Mouse (Mus musculus) stomach, postnatal 0 days (tissue): Measurements from ENCODE around the gene Foxr1. TPM values are rescaled to one million over a fixed set of nuclear protein-coding genes. Genes with fewer than 3 reads are reported as not detected.

Experiments used
- ATAC-seq: fragments of 200-750 bp; cut with Nextera tagmentation; 2 replicates; pipeline ENCODE4 v1.8.0; 2017; ENCODE audit not compliant: low FRiP score, low TSS enrichment
- DNase-seq: peaks from one replicate; pipeline ENCODE4 v3.0.0-alpha.2; 2016; ENCODE audit warnings: low spot score
- H3K27ac ChIP-seq: fragments of 300-500 bp; sonication (generic); replicated peaks from 2 replicates; pipeline ENCODE4 v1.5.1; 2014; ENCODE audit warnings: mild to moderate bottlenecking, control low read depth
- H3K27me3 ChIP-seq: fragments of 300-500 bp; sonication (generic); 2 replicates; pipeline ENCODE4 v1.6.1; 2014; ENCODE audit warnings: low read length; ENCODE audit not compliant: control insufficient read depth, insufficient read depth
- H3K36me3 ChIP-seq: fragments of 300-500 bp; sonication (generic); 2 replicates; pipeline ENCODE4 v1.6.1; 2014; ENCODE audit warnings: low read length, mixed read lengths; ENCODE audit not compliant: control insufficient read depth, insufficient read depth
- H3K4me1 ChIP-seq: fragments of 300-500 bp; sonication (generic); replicated peaks from 2 replicates; pipeline ENCODE4 v1.6.1; 2014; ENCODE audit warnings: antibody characterized with exemption; ENCODE audit not compliant: control insufficient read depth, insufficient read depth
- H3K4me2 ChIP-seq: fragments of 300-500 bp; sonication (generic); replicated peaks from 2 replicates; pipeline ENCODE4 v1.6.1; 2014; ENCODE audit warnings: low read depth, mild to moderate bottlenecking, control low read depth, moderate library complexity
- H3K4me3 ChIP-seq: fragments of 300-500 bp; sonication (generic); 2 replicates; pipeline ENCODE4 v1.5.1; 2014; ENCODE audit warnings: low read depth, low read length, control low read depth
- H3K9ac ChIP-seq: fragments of 300-500 bp; sonication (generic); 2 replicates; pipeline ENCODE4 v1.6.1; 2014; ENCODE audit warnings: mild to moderate bottlenecking, low read length, control low read depth, mixed read lengths
- H3K9me3 ChIP-seq: fragments of 300-500 bp; sonication (generic); 2 replicates; pipeline ENCODE4 v1.6.1; 2016; ENCODE audit warnings: low read length; ENCODE audit not compliant: control insufficient read depth
- CTCF ChIP-seq: IDR thresholded peaks from 2 replicates; pipeline ENCODE4 v1.5.1; 2016; ENCODE audit warnings: antibody characterized with exemption, low read depth, mild to moderate bottlenecking, moderate library complexity
- EP300 ChIP-seq: optimal IDR thresholded peaks from 2 replicates; pipeline ENCODE3; 2016; ENCODE audit warnings: antibody characterized with exemption
- WGBS: fragments of 180-500 bp; shearing (Covaris S2); extraction: QIAGEN DNeasy Blood & Tissue Kit; methylation state at CpG from one replicate; pipeline ENCODE4 v1.1.7; 2014; 5-methylcytosine and 5-hydroxymethylcytosine counted together
- microRNA-seq: library from miRNA; unstranded; fragments of <30 nt; microRNA quantifications from one replicate; pipeline ENCODE4, GENCODE M21; 2016
- polyA plus RNA-seq: library from polyadenylated mRNA; unstranded; fragments of >200 nt; fragmentation: Nextera tagmentation; extraction: Ambion mirVana; gene quantifications from 2 replicates; pipeline ENCODE4 v1.2.1, GENCODE M21; 2015

Gene Foxr1
- polyA plus RNA-seq, 1 experiment from 2014 or later: 0.05 TPM

GRCm38 (mm10) chr9:44384596-44384995 lies 56.3 kb downstream of the Foxr1 start:
- DNase-seq: no peak

More at GRCm38 (mm10) chr9:44384596-44384995, 56.3 kb downstream of the Foxr1 start:
- 87% methylated on average over 13 of the region's 13 CpGs for WGBS
- Histone ChIP-seq H3K36me3 (peaks cover 41% of the 10 kb centered on the region), H3K4me3 (no peak overlapping the region), H3K4me2 (no peak overlapping the region), H3K27ac (no peak overlapping the region), H3K9me3 (no peaks in the 10 kb centered on the region), H3K27me3 (no peaks in the 10 kb centered on the region), H3K9ac (no peak overlapping the region), H3K4me1 (peaks cover 3% of the 10 kb centered on the region; the same call in 1 of the 2 replicates)
- no peak for ATAC-seq
- no peak for TF ChIP-seq CTCF
- no peak for TF ChIP-seq EP300

Small RNAs within 50 kb of the gene (microRNA-seq; reads per million reads assigned to microRNA genes)
- not detected for gene Mir7085

Other genes with a start within 250 kb of the Foxr1 start
- 4.9 and 5.7 TPM in 2 replicates for gene Cbl, start 207.1 kb downstream of the Foxr1 start, polyA plus RNA-seq
- gene Ccdc153, start 200.5 kb downstream of the Foxr1 start, polyA plus RNA-seq: not detected in 2 replicates
- 0.08 and 0.13 TPM in 2 replicates for gene Pdzd3, start 189.7 kb downstream of the Foxr1 start, polyA plus RNA-seq
- gene Nlrx1, start 172.5 kb downstream of the Foxr1 start, polyA plus RNA-seq: 9.2 and 10.7 TPM in 2 replicates
- 1.4 TPM in 2 replicates for gene Abcg4, start 152.5 kb downstream of the Foxr1 start, polyA plus RNA-seq
- 8.9 and 9.4 TPM in 2 replicates for gene Hinfp, start 135.5 kb downstream of the Foxr1 start, polyA plus RNA-seq
- 7.4 and 7.5 TPM in 2 replicates for gene C2cd2l, start 120.9 kb downstream of the Foxr1 start, polyA plus RNA-seq
- 26.9 and 27.8 TPM in 2 replicates for gene Dpagt1, start 115.1 kb downstream of the Foxr1 start, polyA plus RNA-seq
- 78.7 and 93.6 TPM in 2 replicates for gene H2afx, start 106.4 kb downstream of the Foxr1 start, polyA plus RNA-seq
- gene Hmbs, start 96.9 kb downstream of the Foxr1 start, polyA plus RNA-seq: 68.8 and 71.5 TPM in 2 replicates
- gene Vps11, start 79.5 kb downstream of the Foxr1 start, polyA plus RNA-seq: 15.8 and 18.2 TPM in 2 replicates
- gene Hyou1, start 61.6 kb downstream of the Foxr1 start, polyA plus RNA-seq: 18.0 and 18.5 TPM in 2 replicates
- 18.1 and 18.4 TPM in 2 replicates for gene Slc37a4, start 44.3 kb downstream of the Foxr1 start, polyA plus RNA-seq
- gene Rps25, start 34.0 kb downstream of the Foxr1 start, polyA plus RNA-seq: 2,137 and 2,228 TPM in 2 replicates
- gene Trappc4, start 33.5 kb downstream of the Foxr1 start, polyA plus RNA-seq: 95.9 and 97.6 TPM in 2 replicates
- 16.4 and 16.6 TPM in 2 replicates for gene Ccdc84, start 22.6 kb downstream of the Foxr1 start, polyA plus RNA-seq
- gene Upk2, start 13.8 kb upstream of the Foxr1 start, polyA plus RNA-seq: 5.4 and 7.0 TPM in 2 replicates
- 5.2 and 6.1 TPM in 2 replicates for gene Bcl9l, start 41.7 kb upstream of the Foxr1 start, polyA plus RNA-seq
- gene Cxcr5, start 120.7 kb upstream of the Foxr1 start, polyA plus RNA-seq: 0.13 and 0.21 TPM in 2 replicates
- gene Ddx6, start 163.8 kb upstream of the Foxr1 start, polyA plus RNA-seq: 7.9 and 10.4 TPM in 2 replicates
- not detected in 2 replicates for gene Treh, start 232.1 kb upstream of the Foxr1 start, polyA plus RNA-seq